Mouse (Mus musculus): ENCODE measurements around the gene Sin3b. TPM values are rescaled to one million over a fixed set of nuclear protein-coding genes. Genes with fewer than 3 reads are reported as not detected.

Gene Sin3b
- polyA plus RNA-seq, 1 experiment from 2014 or later = 164 TPM

DNA sequence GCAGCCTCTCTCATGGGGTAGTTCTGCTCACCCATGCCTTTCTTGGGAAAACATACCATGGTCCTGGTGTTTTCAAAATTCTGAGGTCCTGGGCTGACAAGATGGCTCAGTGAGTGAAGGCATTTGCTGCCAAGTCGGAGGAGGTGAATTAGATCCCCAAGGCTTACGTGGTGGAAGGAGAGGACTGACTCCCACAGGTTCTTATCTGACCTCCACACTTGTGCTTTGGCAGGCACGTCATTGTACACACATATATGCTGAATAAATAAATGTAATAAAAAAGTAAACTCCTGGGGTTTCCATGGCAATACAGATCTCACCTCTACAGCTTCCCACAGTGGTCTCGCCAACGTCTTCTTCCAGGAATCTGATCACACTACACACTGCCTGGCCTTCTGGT, 6.5 kb upstream of the Sin3b start:
- no peaks in the 10 kb centered on the region for H3K9me3 ChIP-seq
- H3K4me3 ChIP-seq = no peak overlapping the region
- H3K9ac ChIP-seq = no peak overlapping the region
- H3K27me3 ChIP-seq = no peaks in the 10 kb centered on the region
- no peaks in the 10 kb centered on the region for H3K36me3 ChIP-seq
- H3K4me1 ChIP-seq = no peaks in the 10 kb centered on the region
- 46% methylated on average over 5 of the region's 5 CpGs for WGBS
- no peak overlapping the region for H3K27ac ChIP-seq
- no peak for ATAC-seq (ENCODE audit: borderline replicate concordance, extremely low read depth, low FRiP score, low TSS enrichment)
- H3K4me2 ChIP-seq = no peak overlapping the region

DNA sequence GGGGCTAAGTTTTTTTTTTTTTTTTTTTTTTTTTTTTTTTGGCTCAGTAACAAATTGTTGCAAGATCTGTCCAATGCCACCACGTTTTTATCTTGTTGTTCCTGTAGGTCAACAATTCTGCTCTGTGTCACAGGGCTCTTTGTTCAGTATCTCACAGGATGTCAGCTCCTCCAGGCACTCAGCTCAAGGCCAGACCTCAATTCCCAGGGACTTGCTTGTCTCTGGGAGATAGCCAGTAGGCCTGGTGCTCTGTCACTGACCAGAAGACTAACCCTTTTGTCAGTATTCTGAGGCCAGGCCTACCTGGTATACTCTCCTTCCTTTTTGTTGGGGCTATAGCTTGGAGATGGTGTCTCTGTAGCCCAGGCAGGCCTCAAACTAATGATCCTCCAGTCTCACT, 2.5 kb upstream of the Sin3b start:
- Histone ChIP-seq H3K9me3 (no peaks in the 10 kb centered on the region), H3K4me3 (no peak overlapping the region), H3K4me1 (peaks cover 6% of the 10 kb centered on the region), H3K9ac (no peak overlapping the region), H3K36me3 (peaks cover 7% of the 10 kb centered on the region), H3K27ac (no peak overlapping the region), H3K4me2 (no peak overlapping the region), H3K27me3 (no peaks in the 10 kb centered on the region)
- no peak for ATAC-seq (ENCODE audit: borderline replicate concordance, extremely low read depth, low FRiP score, low TSS enrichment)
- WGBS = 14% methylated on average over 1 of the region's 1 CpGs

DNA sequence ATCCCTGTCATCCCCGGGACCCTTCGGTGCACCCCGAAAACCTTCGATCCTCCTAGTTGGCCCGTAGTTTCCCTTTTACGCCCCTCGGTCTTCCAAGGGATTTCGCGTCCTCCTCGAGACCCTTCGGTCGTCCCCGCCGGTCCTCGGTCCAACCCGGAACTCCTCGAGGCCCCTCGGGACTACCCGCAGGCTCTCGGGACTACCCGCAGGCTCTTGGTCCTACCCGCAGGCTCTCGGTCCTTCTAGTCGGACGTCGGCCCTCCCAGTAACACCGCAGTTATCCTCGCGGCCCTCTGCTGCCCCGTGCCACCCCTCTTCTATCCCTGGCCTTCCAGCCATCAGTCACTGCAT, 541 bp downstream of the Sin3b start:
- ATAC-seq (ENCODE audit: borderline replicate concordance, extremely low read depth, low FRiP score, low TSS enrichment) = no peak

DNA sequence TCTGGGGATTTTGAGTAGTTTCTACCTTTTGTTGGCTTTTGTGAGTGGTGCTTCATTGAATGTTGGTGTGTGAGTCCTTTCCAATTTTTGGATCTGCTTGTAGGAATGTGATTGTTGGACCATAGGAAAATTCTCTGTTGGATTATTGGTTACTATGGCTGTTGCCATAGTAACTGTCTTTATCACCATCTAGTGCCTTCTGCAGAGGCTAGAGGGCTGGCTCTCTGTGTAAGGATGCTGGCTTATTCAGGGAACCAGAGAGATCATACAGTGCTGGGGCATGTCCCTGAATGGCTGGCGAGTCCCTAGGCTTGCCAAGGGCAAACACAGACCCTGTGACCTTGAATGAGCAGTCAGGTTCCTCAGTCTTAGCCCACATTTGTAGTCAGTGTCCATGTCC, 5.6 kb downstream of the Sin3b start:
- Histone ChIP-seq H3K4me1 (peaks cover 6% of the 10 kb centered on the region), H3K27ac (no peak overlapping the region), H3K27me3 (no peaks in the 10 kb centered on the region), H3K9ac (no peak overlapping the region), H3K4me3 (no peak overlapping the region), H3K36me3 (peaks cover 84% of the 10 kb centered on the region), H3K4me2 (no peak overlapping the region), H3K9me3 (no peaks in the 10 kb centered on the region)
- no peak for ATAC-seq (ENCODE audit: borderline replicate concordance, extremely low read depth, low FRiP score, low TSS enrichment)
- WGBS = 88% methylated on average over 1 of the region's 1 CpGs

More for the DNA sequence above, 541 bp downstream of the Sin3b start:
- peaks cover 6% of the 10 kb centered on the region for H3K4me1 ChIP-seq
- no peaks in the 10 kb centered on the region for H3K27me3 ChIP-seq
- peak overlapping the region; percentile 93 for H3K4me2 ChIP-seq
- H3K27ac ChIP-seq = peak overlapping the region; percentile 17; the same call in 1 of the 2 replicates
- under 1% methylated on average over 30 of the region's 30 CpGs for WGBS
- H3K36me3 ChIP-seq = peaks cover 37% of the 10 kb centered on the region
- H3K9ac ChIP-seq = peak overlapping the region; percentile 98
- H3K4me3 ChIP-seq = peak overlapping the region; percentile 80
- no peaks in the 10 kb centered on the region for H3K9me3 ChIP-seq

DNA sequence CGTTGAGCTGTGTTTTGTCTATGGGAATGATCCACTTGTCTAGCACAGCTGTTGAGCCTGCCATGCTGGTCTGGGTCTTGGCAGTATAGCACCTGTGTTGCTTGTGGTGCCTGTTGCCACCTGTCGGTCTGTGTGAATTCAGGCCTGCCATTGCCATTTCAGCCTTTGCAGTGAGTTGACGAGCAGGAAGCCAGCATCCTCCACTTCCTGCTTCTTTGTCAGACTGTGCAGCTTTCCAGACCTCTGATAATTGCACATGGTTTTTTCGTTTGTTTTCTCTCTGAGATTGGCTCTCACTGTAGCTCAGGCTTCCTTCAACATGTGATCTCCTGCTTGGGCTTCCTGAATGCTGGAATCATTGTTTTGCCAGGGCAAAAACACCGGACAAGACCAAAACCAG, 11.9 kb downstream of the Sin3b start:
- H3K27ac ChIP-seq = no peak overlapping the region
- ATAC-seq (ENCODE audit: borderline replicate concordance, extremely low read depth, low FRiP score, low TSS enrichment) = no peak
- WGBS = 79% methylated on average over 5 of the region's 5 CpGs
- no peak overlapping the region for H3K9ac ChIP-seq
- no peak overlapping the region for H3K4me3 ChIP-seq
- H3K36me3 ChIP-seq = peaks cover 91% of the 10 kb centered on the region
- H3K9me3 ChIP-seq = no peaks in the 10 kb centered on the region
- no peaks in the 10 kb centered on the region for H3K4me1 ChIP-seq
- no peaks in the 10 kb centered on the region for H3K27me3 ChIP-seq
- H3K4me2 ChIP-seq = no peak overlapping the region

DNA sequence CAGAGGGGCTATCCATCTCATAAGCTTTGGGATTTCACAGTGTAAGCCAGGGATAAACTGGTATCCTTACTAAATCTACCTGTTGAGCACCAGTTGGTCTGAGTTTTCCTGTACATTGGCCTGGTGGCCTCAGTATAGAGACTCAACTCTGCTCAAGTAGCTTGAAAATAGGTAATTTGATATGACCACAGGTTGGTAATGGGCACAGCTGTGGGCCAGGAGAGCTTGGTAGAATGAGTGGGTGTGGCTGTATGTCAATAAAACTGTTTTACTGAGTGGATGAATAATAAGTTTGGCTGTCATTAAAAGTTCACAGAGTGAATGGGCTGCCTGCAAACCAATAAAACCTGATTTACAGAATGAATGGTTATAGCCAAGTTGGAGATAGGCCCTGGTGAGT, 13.8 kb downstream of the Sin3b start:
- Histone ChIP-seq H3K36me3 (peaks cover 85% of the 10 kb centered on the region), H3K9me3 (no peaks in the 10 kb centered on the region), H3K9ac (no peak overlapping the region), H3K27me3 (no peaks in the 10 kb centered on the region), H3K4me3 (no peak overlapping the region), H3K4me1 (no peaks in the 10 kb centered on the region), H3K4me2 (no peak overlapping the region), H3K27ac (no peak overlapping the region)
- no peak for ATAC-seq (ENCODE audit: borderline replicate concordance, extremely low read depth, low FRiP score, low TSS enrichment)

DNA sequence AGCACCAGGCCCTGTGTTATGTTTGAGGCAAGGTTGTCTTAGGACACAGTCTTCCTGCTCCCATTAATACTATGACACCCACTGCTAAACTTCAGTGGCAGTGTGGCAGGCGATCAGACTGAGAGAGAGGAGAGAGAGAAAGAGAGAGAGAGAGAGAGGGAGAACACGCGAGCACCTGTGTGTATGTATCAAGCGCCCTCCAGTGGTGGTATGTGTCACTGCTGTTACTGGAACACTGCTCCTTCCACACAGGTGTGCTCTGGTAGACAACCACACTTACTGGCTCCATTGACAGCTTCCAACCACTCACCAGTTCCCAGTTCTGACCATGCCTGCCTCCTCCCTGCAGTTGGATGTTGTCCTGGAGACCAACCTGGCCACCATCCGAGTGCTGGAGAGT, 23.0 kb downstream of the Sin3b start:
- Histone ChIP-seq H3K4me1 (no peaks in the 10 kb centered on the region), H3K4me3 (no peak overlapping the region), H3K36me3 (peaks cover 97% of the 10 kb centered on the region), H3K4me2 (no peak overlapping the region), H3K27me3 (no peaks in the 10 kb centered on the region), H3K27ac (no peak overlapping the region), H3K9me3 (no peaks in the 10 kb centered on the region), H3K9ac (no peak overlapping the region)
- no peak for ATAC-seq (ENCODE audit: borderline replicate concordance, extremely low read depth, low FRiP score, low TSS enrichment)
- 51% methylated on average over 5 of the region's 5 CpGs for WGBS

DNA sequence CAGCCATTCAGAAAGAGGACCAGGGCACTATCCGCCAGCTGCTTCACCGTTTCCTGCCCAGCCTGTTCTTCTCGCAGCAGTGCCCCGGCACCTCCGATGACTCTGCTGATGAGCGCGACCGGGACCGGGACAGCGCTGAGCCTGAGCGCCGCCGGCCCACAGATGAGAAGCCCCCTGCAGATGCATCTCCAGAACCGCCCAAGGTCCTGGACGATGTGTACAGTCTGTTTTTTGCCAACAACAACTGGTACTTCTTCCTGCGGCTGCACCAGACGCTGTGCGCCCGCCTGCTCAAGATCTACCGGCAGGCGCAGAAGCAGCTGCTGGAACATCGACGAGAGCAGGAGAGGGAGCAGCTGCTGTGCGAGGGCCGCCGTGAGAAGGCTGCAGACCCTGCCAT, 26.8 kb downstream of the Sin3b start:
- ATAC-seq (ENCODE audit: borderline replicate concordance, extremely low read depth, low FRiP score, low TSS enrichment) = no peak
- Histone ChIP-seq H3K9ac (no peak overlapping the region), H3K4me3 (no peak overlapping the region), H3K9me3 (no peaks in the 10 kb centered on the region), H3K4me1 (no peaks in the 10 kb centered on the region), H3K27me3 (no peaks in the 10 kb centered on the region), H3K27ac (no peak overlapping the region), H3K4me2 (no peak overlapping the region), H3K36me3 (peaks cover 95% of the 10 kb centered on the region)
- 91% methylated on average over 26 of the region's 26 CpGs for WGBS

DNA sequence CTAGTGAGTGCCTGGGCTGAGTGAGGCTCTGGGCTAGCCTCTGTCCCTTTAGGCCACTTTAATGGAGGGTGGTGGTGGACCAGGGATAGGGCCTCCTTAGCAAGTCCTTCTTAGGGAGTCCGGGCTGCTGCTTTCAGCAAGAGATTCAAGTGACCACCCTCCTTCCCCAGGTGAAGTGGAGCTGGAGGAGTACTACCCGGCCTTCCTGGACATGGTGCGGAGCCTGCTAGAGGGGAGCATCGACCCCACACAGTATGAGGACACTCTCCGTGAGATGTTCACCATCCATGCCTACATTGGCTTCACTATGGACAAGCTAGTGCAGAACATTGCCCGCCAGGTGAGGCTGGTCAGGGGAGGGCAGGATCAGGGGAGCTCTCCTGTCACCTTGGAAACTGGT, 27.2 kb downstream of the Sin3b start:
- Histone ChIP-seq H3K9ac (no peak overlapping the region), H3K27me3 (no peaks in the 10 kb centered on the region), H3K4me2 (no peak overlapping the region), H3K4me1 (no peaks in the 10 kb centered on the region), H3K36me3 (peaks cover 91% of the 10 kb centered on the region), H3K27ac (no peak overlapping the region), H3K9me3 (no peaks in the 10 kb centered on the region), H3K4me3 (no peak overlapping the region)
- WGBS = 95% methylated on average over 6 of the region's 6 CpGs
- ATAC-seq (ENCODE audit: borderline replicate concordance, extremely low read depth, low FRiP score, low TSS enrichment) = no peak

DNA sequence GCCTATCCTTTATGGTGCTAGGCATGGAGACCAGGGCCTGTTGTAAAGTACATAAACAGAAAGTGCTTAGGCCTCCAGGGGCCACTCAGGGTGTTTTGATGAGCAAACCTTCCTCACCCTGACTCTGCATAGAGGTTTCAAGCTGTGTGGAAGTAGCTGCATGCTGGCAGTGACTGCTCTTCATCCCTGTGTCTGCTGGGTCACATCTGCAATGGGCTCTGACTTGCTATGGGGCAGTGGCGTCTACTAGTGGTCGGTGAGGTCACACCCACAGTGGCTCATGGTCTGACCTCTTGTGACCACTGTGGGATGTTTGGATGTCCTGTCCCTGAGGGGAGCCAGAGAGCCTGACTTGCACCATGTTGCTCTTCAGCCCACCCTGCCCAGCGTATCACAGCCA, 28.0 kb downstream of the Sin3b start:
- Histone ChIP-seq H3K9ac (no peak overlapping the region), H3K9me3 (no peaks in the 10 kb centered on the region), H3K4me1 (no peaks in the 10 kb centered on the region), H3K4me3 (no peak overlapping the region), H3K27ac (no peak overlapping the region), H3K27me3 (no peaks in the 10 kb centered on the region), H3K4me2 (no peak overlapping the region), H3K36me3 (peaks cover 91% of the 10 kb centered on the region)
- 73% methylated on average over 3 of the region's 3 CpGs for WGBS
- no peak for ATAC-seq (ENCODE audit: borderline replicate concordance, extremely low read depth, low FRiP score, low TSS enrichment)

DNA sequence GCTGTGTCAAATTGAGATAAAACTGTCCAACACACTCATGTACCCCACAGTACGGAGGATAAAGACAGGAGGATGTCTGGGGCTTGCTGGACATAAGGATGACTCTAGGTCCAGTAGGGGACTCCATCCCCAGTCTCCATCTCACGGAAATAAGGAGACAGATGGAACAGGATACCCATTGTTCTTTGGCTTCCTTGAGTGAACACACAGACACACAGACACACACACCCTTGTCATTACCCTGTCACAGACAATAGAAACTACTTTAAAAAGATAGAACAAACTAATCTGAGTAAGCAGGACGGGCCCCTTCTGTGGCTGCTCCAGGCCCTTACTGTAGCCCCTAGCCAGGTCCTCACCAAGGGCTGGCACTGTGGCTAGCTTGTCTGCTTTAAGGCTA, 29.2 kb downstream of the Sin3b start:
- no peak overlapping the region for H3K27ac ChIP-seq
- no peaks in the 10 kb centered on the region for H3K9me3 ChIP-seq
- peaks cover 91% of the 10 kb centered on the region for H3K36me3 ChIP-seq
- H3K4me1 ChIP-seq = no peaks in the 10 kb centered on the region
- no peaks in the 10 kb centered on the region for H3K27me3 ChIP-seq
- no peak overlapping the region for H3K4me2 ChIP-seq
- no peak for ATAC-seq (ENCODE audit: borderline replicate concordance, extremely low read depth, low FRiP score, low TSS enrichment)
- no peak overlapping the region for H3K9ac ChIP-seq
- no peak overlapping the region for H3K4me3 ChIP-seq
- WGBS = 76% methylated on average over 3 of the region's 3 CpGs

DNA sequence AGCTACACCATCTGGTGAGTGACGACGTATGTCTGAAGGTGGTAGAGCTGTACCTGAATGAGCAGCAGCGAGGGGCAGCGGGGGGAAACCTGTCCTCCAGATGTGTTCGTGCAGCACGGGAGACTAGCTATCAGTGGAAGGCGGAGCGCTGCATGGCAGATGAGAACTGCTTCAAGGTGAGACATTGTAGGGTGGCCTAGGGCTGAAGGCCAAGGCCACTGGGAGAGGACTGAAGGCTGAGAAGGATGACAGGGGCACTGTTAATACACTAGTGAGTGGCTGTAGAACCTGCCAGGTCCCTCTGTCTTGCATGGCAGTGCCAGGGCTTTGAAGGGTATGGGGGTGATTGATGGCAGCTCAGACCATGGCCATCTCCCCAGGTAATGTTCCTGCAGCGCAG, 30.1 kb downstream of the Sin3b start:
- 95% methylated on average over 9 of the region's 9 CpGs for WGBS

DNA sequence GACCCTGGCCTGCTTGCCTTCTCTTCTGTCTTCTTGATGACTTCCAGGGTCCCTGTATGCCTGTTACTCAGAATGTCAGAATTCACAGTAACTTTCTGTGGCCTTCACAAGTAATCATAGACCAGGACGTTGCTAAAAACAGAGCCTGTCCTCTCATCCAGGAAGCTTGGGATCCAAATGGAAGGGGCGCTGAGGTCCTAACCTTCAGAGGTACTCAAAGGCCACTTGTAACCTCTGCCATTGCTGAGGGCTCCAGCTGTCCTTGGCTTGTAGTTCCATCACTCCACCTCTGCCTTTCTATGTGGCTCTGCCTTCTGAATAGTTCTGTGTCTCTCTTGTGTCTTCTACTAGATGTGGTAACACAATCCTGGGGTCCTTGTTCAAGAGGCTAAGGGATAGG, 30.7 kb downstream of the Sin3b start:
- no peak for ATAC-seq (ENCODE audit: borderline replicate concordance, extremely low read depth, low FRiP score, low TSS enrichment)
- H3K4me2 ChIP-seq = no peak overlapping the region
- H3K9me3 ChIP-seq = no peaks in the 10 kb centered on the region
- no peak overlapping the region for H3K4me3 ChIP-seq
- no peak overlapping the region for H3K9ac ChIP-seq
- peaks cover 89% of the 10 kb centered on the region for H3K36me3 ChIP-seq
- H3K27ac ChIP-seq = no peak overlapping the region
- no peaks in the 10 kb centered on the region for H3K4me1 ChIP-seq
- 88% methylated on average over 2 of the region's 2 CpGs for WGBS
- H3K27me3 ChIP-seq = no peaks in the 10 kb centered on the region

More for the DNA sequence above, 30.1 kb downstream of the Sin3b start:
- Histone ChIP-seq H3K4me2 (no peak overlapping the region), H3K9ac (no peak overlapping the region), H3K36me3 (peaks cover 89% of the 10 kb centered on the region), H3K27me3 (no peaks in the 10 kb centered on the region), H3K4me1 (no peaks in the 10 kb centered on the region), H3K27ac (no peak overlapping the region), H3K4me3 (no peak overlapping the region), H3K9me3 (no peaks in the 10 kb centered on the region)
- no peak for ATAC-seq (ENCODE audit: borderline replicate concordance, extremely low read depth, low FRiP score, low TSS enrichment)

All from lung, embryonic 15.5 days (tissue).